Mouse (Mus musculus): Measurements from ENCODE around the gene Galnt2.

Galnt2 gene

GRCm38 (mm10) chr8:124234496-124234895 is 3.3 kb downstream of the Galnt2 start:
- DNase-seq (ENCODE audit: low spot score in 2 of 2) = no peak

GRCm38 (mm10) chr8:124235536-124235935 is 4.3 kb downstream of the Galnt2 start:
- no peak for DNase-seq (ENCODE audit: low spot score in 2 of 2)

- no peak for DNase-seq (ENCODE audit: low spot score in 2 of 2)
These were observed 8.2 kb downstream of the Galnt2 start for GRCm38 (mm10) chr8:124239350-124239749.

- DNase-seq (ENCODE audit: low spot score in 2 of 2) = no peak
These were observed 9.7 kb downstream of the Galnt2 start for GRCm38 (mm10) chr8:124240932-124241331.

- DNase-seq (ENCODE audit: low spot score in 2 of 2) = no peak
These were observed 11.0 kb downstream of the Galnt2 start for GRCm38 (mm10) chr8:124242208-124242607.

GRCm38 (mm10) chr8:124242913-124243312 is 11.7 kb downstream of the Galnt2 start:
- DNase-seq (ENCODE audit: low spot score in 2 of 2) = no peak

- no peak for DNase-seq (ENCODE audit: low spot score in 2 of 2)
These were observed 16.4 kb downstream of the Galnt2 start for GRCm38 (mm10) chr8:124247581-124247980.

- DNase-seq (ENCODE audit: low spot score in 2 of 2) = no peak
These were observed 17.5 kb downstream of the Galnt2 start for GRCm38 (mm10) chr8:124248688-124249087.

- no peak for DNase-seq (ENCODE audit: low spot score in 2 of 2)
These were observed 19.1 kb downstream of the Galnt2 start for GRCm38 (mm10) chr8:124250255-124250654.

GRCm38 (mm10) chr8:124250785-124251184 is 19.6 kb downstream of the Galnt2 start:
- no peak for DNase-seq (ENCODE audit: low spot score in 2 of 2)

GRCm38 (mm10) chr8:124252533-124252950 is 21.4 kb downstream of the Galnt2 start:
- DNase-seq (ENCODE audit: low spot score in 2 of 2) = no peak

- no peak for DNase-seq (ENCODE audit: low spot score in 2 of 2)
These were observed 22.7 kb downstream of the Galnt2 start for GRCm38 (mm10) chr8:124253939-124254338.

GRCm38 (mm10) chr8:124256841-124257240 is 25.6 kb downstream of the Galnt2 start:
- DNase-seq (ENCODE audit: low spot score in 2 of 2) = no peak

GRCm38 (mm10) chr8:124257363-124257762 is 26.2 kb downstream of the Galnt2 start:
- DNase-seq (ENCODE audit: low spot score in 2 of 2) = peak; percentile 50 to 58

GRCm38 (mm10) chr8:124259146-124259545 is 28.0 kb downstream of the Galnt2 start:
- no peak for DNase-seq (ENCODE audit: low spot score in 2 of 2)

GRCm38 (mm10) chr8:124259925-124260324 is 28.7 kb downstream of the Galnt2 start:
- DNase-seq (ENCODE audit: low spot score in 2 of 2) = no peak

- no peak for DNase-seq (ENCODE audit: low spot score in 2 of 2)
These were observed 29.2 kb downstream of the Galnt2 start for GRCm38 (mm10) chr8:124260371-124260770.

GRCm38 (mm10) chr8:124263058-124263457 is 31.9 kb downstream of the Galnt2 start:
- DNase-seq (ENCODE audit: low spot score in 2 of 2) = no peak

- no peak for DNase-seq (ENCODE audit: low spot score in 2 of 2)
These were observed 32.8 kb downstream of the Galnt2 start for GRCm38 (mm10) chr8:124264032-124264431.

GRCm38 (mm10) chr8:124264671-124265070 is 33.5 kb downstream of the Galnt2 start:
- DNase-seq (ENCODE audit: low spot score in 2 of 2) = no peak

GRCm38 (mm10) chr8:124265130-124265529 is 33.9 kb downstream of the Galnt2 start:
- DNase-seq (ENCODE audit: low spot score in 2 of 2) = no peak

- no peak for DNase-seq (ENCODE audit: low spot score in 2 of 2)
These were observed 34.6 kb downstream of the Galnt2 start for GRCm38 (mm10) chr8:124265798-124266197.

- DNase-seq (ENCODE audit: low spot score in 2 of 2) = no peak
These were observed 36.0 kb downstream of the Galnt2 start for GRCm38 (mm10) chr8:124267206-124267605.

GRCm38 (mm10) chr8:124270504-124270903 is 39.3 kb downstream of the Galnt2 start:
- DNase-seq (ENCODE audit: low spot score in 2 of 2) = no peak

Data from frontal cortex, postnatal 10 days (tissue).